8 mouse cellular contexts compared by ENCODE assay signal in the genomic region with DNA sequence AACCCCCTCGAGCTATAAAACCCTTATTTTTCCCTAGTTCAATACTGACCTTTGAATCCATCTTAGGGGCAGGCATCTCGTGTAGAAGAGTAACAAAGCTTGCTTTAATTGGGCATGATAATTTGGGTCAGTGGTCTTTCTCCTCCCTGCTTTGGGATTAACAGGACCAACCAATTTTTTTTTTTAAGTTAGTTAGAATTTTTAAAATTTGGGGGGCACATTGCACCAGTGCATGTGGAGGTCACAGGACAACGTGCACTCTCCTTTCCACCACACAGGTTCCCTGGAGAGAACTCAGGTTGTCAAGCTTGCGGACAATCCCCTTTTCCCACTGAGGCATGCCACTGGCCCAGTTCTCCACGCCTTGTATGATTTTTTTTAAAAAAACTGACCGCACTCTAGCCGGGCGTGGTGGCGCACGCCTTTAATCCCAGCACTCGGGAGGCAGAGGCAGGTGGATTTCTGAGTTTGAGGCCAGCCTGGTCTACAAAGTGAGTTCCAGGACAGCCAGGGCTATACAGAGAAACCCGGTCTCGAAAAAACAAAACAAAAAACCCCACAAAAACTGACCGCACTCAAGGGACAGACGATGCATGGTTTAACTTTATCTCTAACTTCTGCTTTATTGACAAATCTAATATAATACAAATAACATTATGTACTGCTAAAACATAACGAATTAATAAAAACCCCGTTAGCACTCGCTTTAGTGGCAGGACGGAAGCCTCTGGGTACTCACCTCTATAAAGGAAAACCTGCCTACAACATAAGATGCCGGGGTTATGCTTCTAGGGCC. TPM values are rescaled to one million over a fixed set of nuclear protein-coding genes. Genes with fewer than 3 reads are reported as not detected.
A peak's percentile ranks its signal among the peaks of the same experiment; 100 is the strongest.
DNase-seq lines count a peak whose midpoint lies in the region; ATAC-seq and TF ChIP-seq lines count a peak whose summit lies in the region.

No protein-coding gene starts in this region.

- H3K9ac ChIP-seq in kidney, postnatal 0 days (ENCODE audit: low read depth, low read length): peak overlapping the region; percentile 87
- peak overlapping the region; percentile 96 for H3K9ac ChIP-seq in hindbrain, embryonic 16.5 days (ENCODE audit: low read depth, low read length)
- peak overlapping the region; percentile 97 for H3K9ac ChIP-seq in midbrain, postnatal 0 days (replicated peaks; ENCODE audit: low read length, poor library complexity, severe bottlenecking)

- H3K4me3 ChIP-seq in kidney, postnatal 0 days (replicated peaks; ENCODE audit: low read depth, low read length): peak overlapping the region; percentile 90
- peak overlapping the region; percentile 86 for H3K4me3 ChIP-seq in hindbrain, embryonic 16.5 days (ENCODE audit: low read length)
- H3K4me3 ChIP-seq in midbrain, postnatal 0 days (ENCODE audit: low read depth, low read length): peak overlapping the region; percentile 96

- no peaks in the 10 kb centered on the region for H3K9me3 ChIP-seq in kidney, postnatal 0 days (replicated peaks; ENCODE audit: low read length)
- no peaks in the 10 kb centered on the region for H3K9me3 ChIP-seq in hindbrain, embryonic 16.5 days (ENCODE audit: control insufficient read depth, low read length)
- H3K9me3 ChIP-seq in midbrain, postnatal 0 days (ENCODE audit: low read length): no peaks in the 10 kb centered on the region

- ATAC-seq in kidney, postnatal 0 days (replicated peaks; ENCODE audit: low FRiP score, low read depth): no peak
- ATAC-seq in hindbrain, embryonic 16.5 days: no peak
- no peak; the same call in 1 of the 2 replicates for ATAC-seq in midbrain, postnatal 0 days (ENCODE audit: low FRiP score)

- TF ChIP-seq POLR2A in brain, embryonic 14.5 days (IDR thresholded peaks at IDR 0.05; ENCODE audit: borderline replicate concordance, extremely low read depth, insufficient read depth, insufficient read length, poor library complexity, severe bottlenecking): no peak

- H3K4me2 ChIP-seq in kidney, postnatal 0 days (ENCODE audit: low read length): peak overlapping the region; percentile 67
- peak overlapping the region; percentile 72 for H3K4me2 ChIP-seq in hindbrain, embryonic 16.5 days (ENCODE audit: low read length)
- peak overlapping the region; percentile 68 for H3K4me2 ChIP-seq in midbrain, postnatal 0 days (ENCODE audit: low read depth, low read length, poor library complexity, severe bottlenecking)

- 4% methylated on average over 20 of the region's 20 CpGs for WGBS in kidney, postnatal 0 days
- WGBS in hindbrain, embryonic 16.5 days: 3% methylated on average over 20 of the region's 20 CpGs
- 4% methylated on average over 20 of the region's 20 CpGs for WGBS in midbrain, postnatal 0 days

- intact Hi-C loops in gastrocnemius, postnatal 36 days (cut with DNase I): no loop called here

- H3K27me3 ChIP-seq in kidney, postnatal 0 days (ENCODE audit: insufficient read depth, low read length): no peaks in the 10 kb centered on the region
- H3K27me3 ChIP-seq in hindbrain, embryonic 16.5 days (replicated peaks; ENCODE audit: control insufficient read depth, insufficient read depth, low read length): no peaks in the 10 kb centered on the region
- H3K27me3 ChIP-seq in midbrain, postnatal 0 days (ENCODE audit: insufficient read depth, low read length): no peaks in the 10 kb centered on the region

- H3K27ac ChIP-seq in kidney, postnatal 0 days: peak overlapping the region; percentile 97
- H3K27ac ChIP-seq in hindbrain, embryonic 16.5 days (ENCODE audit: low read depth, low read length): peak overlapping the region; percentile 98
- peak overlapping the region; percentile 99 for H3K27ac ChIP-seq in midbrain, postnatal 0 days (ENCODE audit: low read depth, low read length)

- peaks cover 22% of the 10 kb centered on the region for H3K36me3 ChIP-seq in kidney, postnatal 0 days (ENCODE audit: insufficient read depth, low read length)
- peaks cover 19% of the 10 kb centered on the region for H3K36me3 ChIP-seq in hindbrain, embryonic 16.5 days (ENCODE audit: control insufficient read depth, insufficient read depth, low read length)
- H3K36me3 ChIP-seq in midbrain, postnatal 0 days (ENCODE audit: insufficient read depth, low read length): peaks cover 17% of the 10 kb centered on the region

- peaks cover 13% of the 10 kb centered on the region for H3K4me1 ChIP-seq in kidney, postnatal 0 days (replicated peaks; ENCODE audit: insufficient read depth, low read length)
- peaks cover 31% of the 10 kb centered on the region for H3K4me1 ChIP-seq in hindbrain, embryonic 16.5 days (ENCODE audit: control insufficient read depth, insufficient read depth, low read depth, low read length)
- H3K4me1 ChIP-seq in midbrain, postnatal 0 days (ENCODE audit: insufficient read depth, low read length): peaks cover 17% of the 10 kb centered on the region

- no peak for TF ChIP-seq CTCF in kidney, postnatal 0 days (IDR thresholded peaks at IDR 0.05; ENCODE audit: low read depth)
- TF ChIP-seq CTCF in brain, embryonic 14.5 days (IDR thresholded peaks at IDR 0.05; ENCODE audit: borderline replicate concordance, extremely low read depth, insufficient read depth, insufficient read length): no peak
- TF ChIP-seq CTCF in midbrain, postnatal 0 days (IDR thresholded peaks at IDR 0.05): no peak

- DNase-seq in kidney, postnatal 0 days (ENCODE audit: low spot score): peak; percentile 40
- no peak for DNase-seq in kidney, adult 9 months
- DNase-seq in brain, embryonic 14.5 days (ENCODE audit: low read depth): peak; percentile 20
- DNase-seq in midbrain, postnatal 0 days (ENCODE audit: low spot score): no peak
- DNase-seq in gastrocnemius, postnatal 36 days: no peak
- no peak for DNase-seq in retina, embryonic 14.5 days (ENCODE audit: low spot score)
- DNase-seq in urinary bladder, postnatal 4 days (ENCODE audit: low spot score in 2 of 2): no peak

RNA-seq across cellular contexts. Expression of a gene that starts 0.8 kb away (rescaled TPM):
- 22.3 and 25.1 TPM in 2 replicates for polyA plus RNA-seq in kidney, postnatal 0 days (2015; fragmentation: Nextera tagmentation; extraction: Ambion mirVana)
- polyA plus RNA-seq in brain, embryonic 14.5 days (2012; rRNA removed): 38.5 and 38.9 TPM in 2 replicates
- 42.7 and 49.1 TPM in 2 replicates for polyA plus RNA-seq in hindbrain, embryonic 16.5 days (2015; fragmentation: Nextera tagmentation; extraction: Ambion mirVana)
- total RNA-seq in midbrain, postnatal 0 days (2014; rRNA removed): 37.4 and 39.6 TPM in 2 replicates
- polyA plus RNA-seq in midbrain, postnatal 0 days (2015; fragmentation: Nextera tagmentation; extraction: Ambion mirVana): 32.3 TPM in 2 replicates
- total RNA-seq in gastrocnemius, postnatal 36 days (2021): 1 to 10 TPM; 3.6 to 4.2 TPM

RNA-seq across cellular contexts. Expression of a gene that starts 0.9 kb away (rescaled TPM):
- 16.7 and 20.5 TPM in 2 replicates for polyA plus RNA-seq in kidney, postnatal 0 days (2015; fragmentation: Nextera tagmentation; extraction: Ambion mirVana)
- polyA plus RNA-seq in brain, embryonic 14.5 days (2012; rRNA removed): 19.4 and 22.6 TPM in 2 replicates
- polyA plus RNA-seq in hindbrain, embryonic 16.5 days (2015; fragmentation: Nextera tagmentation; extraction: Ambion mirVana): 12.1 and 12.3 TPM in 2 replicates
- total RNA-seq in midbrain, postnatal 0 days (2014; rRNA removed): 0.22 and 3.7 TPM in 2 replicates
- polyA plus RNA-seq in midbrain, postnatal 0 days (2015; fragmentation: Nextera tagmentation; extraction: Ambion mirVana): 4.2 and 5.3 TPM in 2 replicates
- total RNA-seq in gastrocnemius, postnatal 36 days (2021): 1 to 10 TPM; 1.4 to 2.4 TPM

RNA-seq across cellular contexts. Expression of a gene that starts 12.1 kb away (rescaled TPM):
- 46.2 and 49.3 TPM in 2 replicates for polyA plus RNA-seq in kidney, postnatal 0 days (2015; fragmentation: Nextera tagmentation; extraction: Ambion mirVana)
- 88.1 and 118 TPM in 2 replicates for polyA plus RNA-seq in brain, embryonic 14.5 days (2012; rRNA removed)
- 76.8 and 82.6 TPM in 2 replicates for polyA plus RNA-seq in hindbrain, embryonic 16.5 days (2015; fragmentation: Nextera tagmentation; extraction: Ambion mirVana)
- total RNA-seq in midbrain, postnatal 0 days (2014; rRNA removed): 76.8 and 94.5 TPM in 2 replicates
- polyA plus RNA-seq in midbrain, postnatal 0 days (2015; fragmentation: Nextera tagmentation; extraction: Ambion mirVana): 80.2 and 83.8 TPM in 2 replicates
- 10 to 100 TPM; 16.4 to 16.8 TPM for total RNA-seq in gastrocnemius, postnatal 36 days (2021)

RNA-seq across cellular contexts. Expression of a gene that starts 23.3 kb away (rescaled TPM):
- 2.9 and 4.7 TPM in 2 replicates for polyA plus RNA-seq in kidney, postnatal 0 days (2015; fragmentation: Nextera tagmentation; extraction: Ambion mirVana)
- 5.8 and 8.9 TPM in 2 replicates for polyA plus RNA-seq in brain, embryonic 14.5 days (2012; rRNA removed)
- 3.5 and 47.0 TPM in 2 replicates for polyA plus RNA-seq in hindbrain, embryonic 16.5 days (2015; fragmentation: Nextera tagmentation; extraction: Ambion mirVana)
- total RNA-seq in midbrain, postnatal 0 days (2014; rRNA removed): 0.90 and 1.4 TPM in 2 replicates
- 1.5 and 2.2 TPM in 2 replicates for polyA plus RNA-seq in midbrain, postnatal 0 days (2015; fragmentation: Nextera tagmentation; extraction: Ambion mirVana)
- over 10,000 TPM; 37,212 to 46,634 TPM for total RNA-seq in gastrocnemius, postnatal 36 days (2021)

RNA-seq across cellular contexts. Expression of a gene that starts 23.8 kb away (rescaled TPM):
- 14.9 and 16.9 TPM in 2 replicates for polyA plus RNA-seq in kidney, postnatal 0 days (2015; fragmentation: Nextera tagmentation; extraction: Ambion mirVana)
- polyA plus RNA-seq in brain, embryonic 14.5 days (2012; rRNA removed): 54.2 and 66.1 TPM in 2 replicates
- 27.0 and 29.1 TPM in 2 replicates for polyA plus RNA-seq in hindbrain, embryonic 16.5 days (2015; fragmentation: Nextera tagmentation; extraction: Ambion mirVana)
- total RNA-seq in midbrain, postnatal 0 days (2014; rRNA removed): 70.2 and 72.3 TPM in 2 replicates
- 24.5 and 28.7 TPM in 2 replicates for polyA plus RNA-seq in midbrain, postnatal 0 days (2015; fragmentation: Nextera tagmentation; extraction: Ambion mirVana)
- total RNA-seq in gastrocnemius, postnatal 36 days (2021): 10 to 100 TPM; 25.4 to 31.3 TPM

Comparison
In these comparisons a context has a peak if more than half of its experiments do, and no peak if none do; other contexts are left out.
1. DNase-seq: peak in kidney, postnatal 0 days (single experiment) and brain, embryonic 14.5 days (single experiment); none in kidney, adult 9 months (single experiment), midbrain, postnatal 0 days (single experiment), gastrocnemius, postnatal 36 days (0 of 2), retina, embryonic 14.5 days (single experiment) and urinary bladder, postnatal 4 days (0 of 2).
2. Peak in every context shown above with its lines, with median percentiles within 50 percentile points of each other: H3K27ac ChIP-seq, H3K4me2 ChIP-seq, H3K4me3 ChIP-seq and H3K9ac ChIP-seq.